Mouse (Mus musculus) E14TG2a.4 (cell line): ENCODE measurements at regions not wholly inside any gene's neighbourhood (a gene's known extent, or its start where the extent isn't known, plus 50 kb on each side); places are given as distances from the start of the nearest gene placed in this dataset.
A peak's percentile ranks its signal among the peaks of the same experiment; 100 is the strongest.

ENCODE experiments used
- H3K27me3 ChIP-seq: 2 replicates; pipeline ENCODE4 v1.6.1; 2014; ENCODE audit warnings: low read length, control low read depth; ENCODE audit not compliant: insufficient read depth
- H3K36me3 ChIP-seq: 2 replicates; pipeline ENCODE4 v1.6.1; 2014; ENCODE audit warnings: low read length, control low read depth; ENCODE audit not compliant: insufficient read depth
- H3K4me1 ChIP-seq: replicated peaks from 2 replicates; pipeline ENCODE4 v1.6.1; 2014; ENCODE audit warnings: low read depth, low read length, control low read depth
- H3K4me3 ChIP-seq: replicated peaks from 2 replicates; pipeline ENCODE4 v1.5.1; 2014; ENCODE audit warnings: mild to moderate bottlenecking, low read length
- H3K9me3 ChIP-seq: 2 replicates; pipeline ENCODE4 v1.6.1; 2014; ENCODE audit warnings: low read length, control low read depth
- CTCF ChIP-seq: conservative IDR thresholded peaks from 2 replicates; pipeline ENCODE4 v1.5.1; 2014; ENCODE audit warnings: low read length
- NANOG ChIP-seq: IDR thresholded peaks from 2 replicates; pipeline ENCODE4 v1.6.1; 2014; ENCODE audit warnings: borderline replicate concordance, low read length, mixed read lengths
- POU5F1 ChIP-seq: IDR thresholded peaks from 2 replicates; pipeline ENCODE4 v1.6.1; 2014; ENCODE audit warnings: low read length, borderline replicate concordance

- H3K4me3 ChIP-seq, result peak overlapping the region; percentile 71
- H3K27me3 ChIP-seq, result peaks cover 22% of the 10 kb centered on the region
- H3K4me1 ChIP-seq, result peaks cover 8% of the 10 kb centered on the region; the same call in 1 of the 2 replicates
- peaks cover 6% of the 10 kb centered on the region for H3K9me3 ChIP-seq
- TF ChIP-seq CTCF, result no peak
- no peak for TF ChIP-seq POU5F1
- H3K36me3 ChIP-seq, result no peaks in the 10 kb centered on the region
These were observed 493.4 kb upstream of the Mki67 start for GRCm38 (mm10) chr7:136209299-136210171.

- TF ChIP-seq NANOG (no peak), CTCF (no peak), POU5F1 (no peak)
- peaks cover 27% of the 10 kb centered on the region for H3K27me3 ChIP-seq
These were observed 496.3 kb upstream of the Mki67 start for GRCm38 (mm10) chr7:136212492-136212891.

GRCm38 (mm10) chr7:136213057-136213961 is 497.1 kb upstream of the Mki67 start:
- H3K36me3 ChIP-seq, result no peaks in the 10 kb centered on the region
- TF ChIP-seq CTCF (no peak), NANOG (no peak), POU5F1 (no peak)
- H3K4me1 ChIP-seq, result peaks cover 11% of the 10 kb centered on the region; the same call in 1 of the 2 replicates
- H3K4me3 ChIP-seq, result no peak overlapping the region
- peaks cover 27% of the 10 kb centered on the region for H3K27me3 ChIP-seq
- peaks cover 11% of the 10 kb centered on the region for H3K9me3 ChIP-seq

More at GRCm38 (mm10) chr7:136212492-136212891, 496.3 kb upstream of the Mki67 start:
- H3K4me1 ChIP-seq, result peaks cover 11% of the 10 kb centered on the region; the same call in 1 of the 2 replicates
- no peaks in the 10 kb centered on the region for H3K36me3 ChIP-seq
- H3K9me3 ChIP-seq, result peaks cover 4% of the 10 kb centered on the region
- no peak overlapping the region for H3K4me3 ChIP-seq

GRCm38 (mm10) chr7:136213962-136214308 is 497.8 kb upstream of the Mki67 start:
- Histone ChIP-seq H3K9me3 (peaks cover 11% of the 10 kb centered on the region), H3K4me3 (no peak overlapping the region), H3K4me1 (peaks cover 11% of the 10 kb centered on the region; the same call in 1 of the 2 replicates), H3K36me3 (no peaks in the 10 kb centered on the region), H3K27me3 (peaks cover 27% of the 10 kb centered on the region)
- TF ChIP-seq CTCF, result no peak

GRCm38 (mm10) chr7:136214415-136214814 is 498.3 kb upstream of the Mki67 start:
- no peaks in the 10 kb centered on the region for H3K36me3 ChIP-seq
- peaks cover 11% of the 10 kb centered on the region for H3K9me3 ChIP-seq
- no peak overlapping the region for H3K4me3 ChIP-seq
- peaks cover 11% of the 10 kb centered on the region; the same call in 1 of the 2 replicates for H3K4me1 ChIP-seq
- peaks cover 30% of the 10 kb centered on the region for H3K27me3 ChIP-seq
- TF ChIP-seq CTCF (no peak), POU5F1 (no peak), NANOG (no peak)

DNA sequence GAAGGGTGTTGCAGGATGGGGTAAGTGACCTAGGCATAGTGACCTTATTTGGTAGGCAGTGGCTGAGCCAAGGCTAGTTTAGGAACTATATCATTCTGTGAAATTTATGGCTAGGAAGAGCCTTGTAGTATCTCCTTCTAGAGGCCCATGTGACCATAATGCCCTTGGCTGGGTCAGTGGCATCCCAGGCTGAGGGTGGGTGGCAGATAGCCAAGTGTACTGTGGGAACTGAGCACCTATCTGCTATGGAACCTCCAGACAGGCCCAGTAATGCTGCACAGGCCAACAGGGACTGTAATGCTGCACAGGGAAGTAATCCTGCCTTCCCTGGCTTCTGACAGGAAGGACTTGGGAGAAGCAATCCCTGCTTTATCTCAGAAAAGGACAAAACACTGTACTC is 500.6 kb upstream of the Mki67 start:
- peaks cover 6% of the 10 kb centered on the region; the same call in 1 of the 2 replicates for H3K4me1 ChIP-seq

GRCm38 (mm10) chr7:136219564-136220244 is 503.5 kb upstream of the Mki67 start:
- H3K27me3 ChIP-seq, result peaks cover 10% of the 10 kb centered on the region; the same call in 1 of the 2 replicates
- peaks cover 11% of the 10 kb centered on the region for H3K9me3 ChIP-seq
- TF ChIP-seq POU5F1, result no peak
- no peak for TF ChIP-seq CTCF
- no peak for TF ChIP-seq NANOG
- H3K36me3 ChIP-seq, result no peaks in the 10 kb centered on the region
- H3K4me1 ChIP-seq, result peaks cover under 1% of the 10 kb centered on the region; the same call in 1 of the 2 replicates
- no peak overlapping the region for H3K4me3 ChIP-seq

More for the DNA sequence above, 500.6 kb upstream of the Mki67 start:
- TF ChIP-seq CTCF (no peak), NANOG (no peak), POU5F1 (no peak)
- H3K9me3 ChIP-seq, result peaks cover 11% of the 10 kb centered on the region
- peaks cover 14% of the 10 kb centered on the region; the same call in 1 of the 2 replicates for H3K27me3 ChIP-seq
- H3K36me3 ChIP-seq, result no peaks in the 10 kb centered on the region
- H3K4me3 ChIP-seq, result no peak overlapping the region
